Mouse (Mus musculus): ENCODE results near the gene Vps53.
"Not testable (repeated sequence)": the region's sequence is repeated elsewhere in the genome, so short reads cannot be mapped to it uniquely, and the experiment has no call there.

Gene Vps53

GRCm38 (mm10) chr11:76019879-76020278 is 159.6 kb downstream of the Vps53 start:
- Histone ChIP-seq H3K27me3 (ENCODE audit: insufficient read depth, low read length) (peaks cover 27% of the 10 kb centered on the region), H3K4me3 (replicated peaks; ENCODE audit: low read length) (no peak overlapping the region), H3K36me3 (ENCODE audit: insufficient read depth, low read length) (no peaks in the 10 kb centered on the region), H3K4me1 (replicated peaks; ENCODE audit: low read depth, low read length) (peaks cover 5% of the 10 kb centered on the region; the same call in 1 of the 2 replicates), H3K9me3 (ENCODE audit: low read length) (no peaks in the 10 kb centered on the region)
- no peak for TF ChIP-seq POU5F1 (IDR thresholded peaks at IDR 0.05; ENCODE audit: borderline replicate concordance, low read length)
- no peak for TF ChIP-seq CTCF (conservative IDR thresholded peaks at IDR 0.05; ENCODE audit: low read length)
- TF ChIP-seq NANOG (IDR thresholded peaks at IDR 0.05; ENCODE audit: borderline replicate concordance, low read length), result no peak

GRCm38 (mm10) chr11:76015814-76016213 is 163.6 kb downstream of the Vps53 start:
- H3K36me3 ChIP-seq (ENCODE audit: insufficient read depth, low read length), result no peaks in the 10 kb centered on the region
- H3K27me3 ChIP-seq (ENCODE audit: insufficient read depth, low read length), result peaks cover 3% of the 10 kb centered on the region; the same call in 1 of the 2 replicates
- no peak overlapping the region for H3K4me3 ChIP-seq (replicated peaks; ENCODE audit: low read length)
- no peak for TF ChIP-seq CTCF (conservative IDR thresholded peaks at IDR 0.05; ENCODE audit: low read length)
- no peak for TF ChIP-seq NANOG (IDR thresholded peaks at IDR 0.05; ENCODE audit: borderline replicate concordance, low read length)
- TF ChIP-seq POU5F1 (IDR thresholded peaks at IDR 0.05; ENCODE audit: borderline replicate concordance, low read length), result no peak
- no peaks in the 10 kb centered on the region for H3K9me3 ChIP-seq (ENCODE audit: low read length)
- H3K4me1 ChIP-seq (replicated peaks; ENCODE audit: low read depth, low read length), result no peaks in the 10 kb centered on the region; the same call in 1 of the 2 replicates

DNA sequence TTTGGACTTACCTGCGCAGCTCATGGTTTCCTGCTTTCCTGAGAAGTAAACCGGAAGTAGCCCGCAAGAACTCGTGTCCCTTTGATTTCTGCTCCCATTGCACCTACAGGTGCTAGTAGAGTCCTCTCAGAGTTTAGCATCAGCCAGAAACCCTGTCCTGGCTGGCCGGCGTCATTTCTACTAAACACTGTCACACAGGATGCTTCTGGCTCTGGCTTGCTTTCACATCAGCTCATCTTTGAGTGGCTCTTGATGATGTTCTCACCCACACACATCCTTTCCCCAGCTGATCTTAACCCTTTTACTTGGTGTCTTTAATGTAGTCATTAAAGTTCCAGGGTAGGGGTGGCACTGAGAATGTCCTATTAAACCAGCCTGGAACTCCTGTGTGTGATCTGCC is 164.2 kb downstream of the Vps53 start:
- no peaks in the 10 kb centered on the region; the same call in 1 of the 2 replicates for H3K4me1 ChIP-seq (replicated peaks; ENCODE audit: low read depth, low read length)
- peaks cover 2% of the 10 kb centered on the region; the same call in 1 of the 2 replicates for H3K27me3 ChIP-seq (ENCODE audit: insufficient read depth, low read length)
- H3K4me3 ChIP-seq (replicated peaks; ENCODE audit: low read length), result no peak overlapping the region
- no peaks in the 10 kb centered on the region for H3K36me3 ChIP-seq (ENCODE audit: insufficient read depth, low read length)
- no peaks in the 10 kb centered on the region for H3K9me3 ChIP-seq (ENCODE audit: low read length)
- TF ChIP-seq POU5F1 (IDR thresholded peaks at IDR 0.05; ENCODE audit: borderline replicate concordance, low read length) (no peak), CTCF (conservative IDR thresholded peaks at IDR 0.05; ENCODE audit: low read length) (no peak), NANOG (IDR thresholded peaks at IDR 0.05; ENCODE audit: borderline replicate concordance, low read length) (no peak)

- Histone ChIP-seq H3K36me3 (ENCODE audit: insufficient read depth, low read length) (no peaks in the 10 kb centered on the region), H3K9me3 (ENCODE audit: low read length) (no peaks in the 10 kb centered on the region), H3K27me3 (ENCODE audit: insufficient read depth, low read length) (no peaks in the 10 kb centered on the region), H3K4me3 (replicated peaks; ENCODE audit: low read length) (no peak overlapping the region), H3K4me1 (replicated peaks; ENCODE audit: low read depth, low read length) (no peaks in the 10 kb centered on the region)
- no peak for TF ChIP-seq CTCF (conservative IDR thresholded peaks at IDR 0.05; ENCODE audit: low read length)
- no peak for TF ChIP-seq NANOG (IDR thresholded peaks at IDR 0.05; ENCODE audit: borderline replicate concordance, low read length)
- no peak for TF ChIP-seq POU5F1 (IDR thresholded peaks at IDR 0.05; ENCODE audit: borderline replicate concordance, low read length)
These were observed 168.4 kb downstream of the Vps53 start for GRCm38 (mm10) chr11:76010838-76011624.

GRCm38 (mm10) chr11:76009101-76009500 is 170.3 kb downstream of the Vps53 start:
- Histone ChIP-seq H3K27me3 (ENCODE audit: insufficient read depth, low read length) (no peaks in the 10 kb centered on the region), H3K4me3 (replicated peaks; ENCODE audit: low read length) (no peak overlapping the region), H3K36me3 (ENCODE audit: insufficient read depth, low read length) (no peaks in the 10 kb centered on the region), H3K4me1 (replicated peaks; ENCODE audit: low read depth, low read length) (peaks cover 7% of the 10 kb centered on the region; the same call in 1 of the 2 replicates), H3K9me3 (ENCODE audit: low read length) (no peaks in the 10 kb centered on the region)
- TF ChIP-seq POU5F1 (IDR thresholded peaks at IDR 0.05; ENCODE audit: borderline replicate concordance, low read length) (no peak), NANOG (IDR thresholded peaks at IDR 0.05; ENCODE audit: borderline replicate concordance, low read length) (no peak), CTCF (conservative IDR thresholded peaks at IDR 0.05; ENCODE audit: low read length) (no peak)

DNA sequence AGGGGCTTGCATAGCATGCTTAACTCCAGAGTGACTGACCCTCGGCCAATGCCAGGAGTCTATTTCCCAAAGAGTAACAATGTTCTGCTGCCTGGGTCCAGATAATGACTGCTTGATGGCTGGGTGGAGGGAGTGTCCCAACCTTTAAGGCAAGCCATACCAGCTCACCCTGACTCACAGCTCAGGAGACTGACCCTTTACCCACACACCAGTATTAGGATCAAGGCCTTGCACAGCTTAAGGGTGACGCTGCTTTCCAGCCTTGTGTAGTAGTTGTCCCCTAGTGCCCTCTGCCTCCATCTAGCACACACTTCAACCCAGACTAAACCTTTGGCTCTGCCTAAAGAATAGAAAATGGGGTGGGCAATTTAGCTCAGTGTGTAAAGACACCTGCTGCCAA is 171.3 kb downstream of the Vps53 start:
- peaks cover 7% of the 10 kb centered on the region; the same call in 1 of the 2 replicates for H3K27me3 ChIP-seq (ENCODE audit: insufficient read depth, low read length)
- H3K4me3 ChIP-seq (replicated peaks; ENCODE audit: low read length), result no peak overlapping the region
- H3K4me1 ChIP-seq (replicated peaks; ENCODE audit: low read depth, low read length), result peaks cover 12% of the 10 kb centered on the region; the same call in 1 of the 2 replicates
- H3K9me3 ChIP-seq (ENCODE audit: low read length), result no peaks in the 10 kb centered on the region
- H3K36me3 ChIP-seq (ENCODE audit: insufficient read depth, low read length), result no peaks in the 10 kb centered on the region
- no peak for TF ChIP-seq CTCF (conservative IDR thresholded peaks at IDR 0.05; ENCODE audit: low read length)

DNA sequence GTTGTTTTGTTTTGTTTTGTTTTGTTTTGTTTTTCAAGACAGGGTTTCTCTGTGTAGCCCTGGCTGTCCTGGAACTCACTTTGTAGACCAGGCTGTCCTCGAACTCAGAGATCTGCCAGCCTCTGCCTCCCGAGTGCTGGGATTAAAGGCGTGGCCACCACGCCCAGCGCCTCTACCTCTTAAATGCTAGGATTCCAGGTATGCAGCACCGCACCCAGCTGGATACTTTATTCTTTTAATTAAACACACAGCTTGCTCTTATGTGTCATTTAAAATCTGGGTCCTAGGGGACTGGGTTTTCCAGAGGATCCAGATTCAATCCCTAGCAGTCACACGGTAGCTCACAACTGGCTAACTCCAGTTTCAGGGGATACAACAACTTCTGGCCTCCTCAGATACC is 175.2 kb downstream of the Vps53 start:
- H3K9me3 ChIP-seq (ENCODE audit: low read length); H3K4me3 ChIP-seq (replicated peaks; ENCODE audit: low read length); H3K36me3 ChIP-seq (ENCODE audit: insufficient read depth, low read length): not testable (repeated sequence)
- H3K27me3 ChIP-seq (ENCODE audit: insufficient read depth, low read length), result peaks cover 40% of the 10 kb centered on the region
- H3K4me1 ChIP-seq (replicated peaks; ENCODE audit: low read depth, low read length), result peaks cover 22% of the 10 kb centered on the region; the same call in 1 of the 2 replicates

DNA sequence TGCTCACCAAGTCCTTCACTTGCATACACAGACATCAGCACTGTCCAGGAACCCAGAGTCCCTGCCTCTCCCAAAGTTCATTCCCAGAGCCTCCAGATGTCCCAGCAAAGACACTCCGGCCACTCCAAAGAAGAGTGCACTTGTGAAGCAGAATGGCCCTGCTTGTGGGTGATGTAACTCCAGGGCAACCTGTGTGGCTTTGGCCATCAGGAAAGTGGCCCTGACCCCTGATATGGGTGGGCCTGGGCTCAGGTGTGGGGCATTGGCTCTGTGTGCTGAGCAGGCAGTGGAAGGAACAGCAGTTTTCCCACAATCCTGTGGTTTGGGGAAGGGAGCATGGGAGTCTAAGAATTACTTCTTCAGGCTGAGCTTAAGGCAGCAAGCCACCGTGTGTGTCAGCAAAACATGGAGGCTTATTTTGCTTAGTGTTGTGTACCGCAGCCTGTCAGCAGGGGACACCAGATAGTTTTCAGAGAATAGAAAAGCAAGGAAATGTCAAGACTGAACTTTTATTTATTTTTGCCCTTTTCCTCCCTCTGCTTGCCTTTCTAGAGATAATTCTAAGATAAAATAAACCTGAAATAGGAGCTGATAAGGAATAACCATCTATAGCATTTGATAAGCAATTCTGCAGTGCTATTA is 178.1 kb downstream of the Vps53 start:
- H3K4me1 ChIP-seq (replicated peaks; ENCODE audit: low read depth, low read length), result peaks cover 27% of the 10 kb centered on the region; the same call in 1 of the 2 replicates
- no peaks in the 10 kb centered on the region for H3K36me3 ChIP-seq (ENCODE audit: insufficient read depth, low read length)
- peaks cover 42% of the 10 kb centered on the region for H3K27me3 ChIP-seq (ENCODE audit: insufficient read depth, low read length)
- H3K9me3 ChIP-seq (ENCODE audit: low read length), result no peaks in the 10 kb centered on the region
- no peak overlapping the region for H3K4me3 ChIP-seq (replicated peaks; ENCODE audit: low read length)
- TF ChIP-seq NANOG (IDR thresholded peaks at IDR 0.05; ENCODE audit: borderline replicate concordance, low read length), result no peak
- no peak for TF ChIP-seq POU5F1 (IDR thresholded peaks at IDR 0.05; ENCODE audit: borderline replicate concordance, low read length)
- TF ChIP-seq CTCF (conservative IDR thresholded peaks at IDR 0.05; ENCODE audit: low read length), result no peak

Measured in E14TG2a.4 (cell line).